13 mouse cellular contexts compared by ENCODE assay signal in genomic region chr6:116649811-116650210, GRCm38 (mm10). TPM values are rescaled to one million over a fixed set of nuclear protein-coding genes. Genes with fewer than 3 reads are reported as not detected.
A peak's percentile ranks its signal among the peaks of the same experiment; 100 is the strongest.
DNase-seq lines count a peak whose midpoint lies in the region; ATAC-seq and TF ChIP-seq lines count a peak whose summit lies in the region.
"Had no signal": no experiment of that assay in that cellular context is flagged by ENCODE, and none has a peak within 500 bp of the region (broad histone marks: within the 10 kb centered on the region; RNA-seq: fewer than 3 reads in every experiment).

No protein-coding gene starts in this region.

- 0 out of 2 replicates have a peak overlapping the region, but pooled peaks have one; percentile 66 for H3K9ac ChIP-seq in heart, embryonic 14.5 days (ENCODE audit: low read length)
- no peak overlapping the region for H3K9ac ChIP-seq in midbrain, embryonic 11.5 days (ENCODE audit: low read length)
- H3K9ac ChIP-seq in liver, postnatal 0 days (replicated peaks): 0 out of 2 replicates have a peak overlapping the region, but pooled peaks have one; percentile 26
- no peak overlapping the region for H3K9ac ChIP-seq in stomach, postnatal 0 days (ENCODE audit: low read length)
- H3K9ac ChIP-seq: embryonic facial prominence, embryonic 12.5 days; liver, embryonic 14.5 days; neural tube, embryonic 15.5 days had no signal

- TF ChIP-seq EP300 in liver, postnatal 0 days (IDR thresholded peaks at IDR 0.05; ENCODE audit: low read depth): no peak
- TF ChIP-seq EP300 in stomach, postnatal 0 days (optimal IDR thresholded peaks at IDR 0.05): no peak

- H3K9me3 ChIP-seq in heart, embryonic 14.5 days (ENCODE audit: control insufficient read depth, low read length): no peaks in the 10 kb centered on the region
- no peaks in the 10 kb centered on the region for H3K9me3 ChIP-seq in midbrain, embryonic 11.5 days (ENCODE audit: control insufficient read depth, low read length)
- no peaks in the 10 kb centered on the region for H3K9me3 ChIP-seq in midbrain, embryonic 10.5 days (replicated peaks)
- no peaks in the 10 kb centered on the region for H3K9me3 ChIP-seq in liver, postnatal 0 days (ENCODE audit: low read length)
- no peaks in the 10 kb centered on the region for H3K9me3 ChIP-seq in stomach, postnatal 0 days (ENCODE audit: control insufficient read depth, low read length)
- H3K9me3 ChIP-seq: embryonic facial prominence, embryonic 12.5 days; forebrain, embryonic 10.5 days; hindbrain, embryonic 10.5 days; neural tube, embryonic 15.5 days had no signal

- ATAC-seq in heart, embryonic 14.5 days (ENCODE audit: insufficient number of reproducible peaks, insufficient read depth, low FRiP score, low read depth): no peak
- ATAC-seq in midbrain, embryonic 11.5 days (ENCODE audit: low FRiP score): no peak
- no peak for ATAC-seq in liver, postnatal 0 days
- peak; percentile 70 for ATAC-seq in stomach, postnatal 0 days (ENCODE audit: low FRiP score, low TSS enrichment)

- peak overlapping the region; percentile 75 to 82 for H3K27ac ChIP-seq in heart, embryonic 14.5 days (replicated peaks in 1 of 2; ENCODE audit: control insufficient read depth in 1 of 2, insufficient read depth in 1 of 2, low read depth in 2 of 2, low read length in 2 of 2)
- no peak overlapping the region for H3K27ac ChIP-seq in midbrain, embryonic 11.5 days (ENCODE audit: low read depth, low read length)
- no peak overlapping the region for H3K27ac ChIP-seq in midbrain, embryonic 10.5 days (replicated peaks)
- peak overlapping the region; percentile 95 for H3K27ac ChIP-seq in liver, postnatal 0 days (ENCODE audit: low read depth)
- H3K27ac ChIP-seq in stomach, postnatal 0 days (replicated peaks): peak overlapping the region; percentile 87
- H3K27ac ChIP-seq in cerebellum, adult 2 months (ENCODE audit: insufficient read depth, low read length): no peak overlapping the region
- H3K27ac ChIP-seq: embryonic facial prominence, embryonic 12.5 days; forebrain, embryonic 10.5 days; liver, embryonic 14.5 days; neural tube, embryonic 15.5 days had no signal

- TF ChIP-seq CTCF in liver, postnatal 0 days (IDR thresholded peaks at IDR 0.05; ENCODE audit: low read depth): no peak
- TF ChIP-seq CTCF in stomach, postnatal 0 days (IDR thresholded peaks at IDR 0.05; ENCODE audit: low read depth): no peak
- no peak for TF ChIP-seq CTCF in cerebellum, adult 2 months (IDR thresholded peaks at IDR 0.05; ENCODE audit: borderline replicate concordance, insufficient read depth, low read depth, low read length)

- no peak overlapping the region for H3K4me3 ChIP-seq in heart, embryonic 14.5 days (ENCODE audit: control insufficient read depth in 1 of 2, insufficient read depth in 1 of 2, low read depth in 1 of 2, low read length in 2 of 2)
- no peak overlapping the region for H3K4me3 ChIP-seq in midbrain, embryonic 11.5 days (ENCODE audit: low read depth, low read length)
- no peak overlapping the region for H3K4me3 ChIP-seq in midbrain, embryonic 10.5 days
- H3K4me3 ChIP-seq in liver, postnatal 0 days (ENCODE audit: low read depth, low read length): no peak overlapping the region
- no peak overlapping the region for H3K4me3 ChIP-seq in stomach, postnatal 0 days (ENCODE audit: low read depth, low read length)
- H3K4me3 ChIP-seq in cerebellum, adult 2 months (replicated peaks; ENCODE audit: insufficient read depth, low read depth, low read length): no peak overlapping the region
- H3K4me3 ChIP-seq: embryonic facial prominence, embryonic 12.5 days; forebrain, embryonic 10.5 days; hindbrain, embryonic 10.5 days; neural tube, embryonic 15.5 days had no signal

- TF ChIP-seq POLR2A in cerebellum, adult 2 months (IDR thresholded peaks at IDR 0.05; ENCODE audit: borderline replicate concordance, insufficient read depth, low read length): no peak

- 67% methylated on average over 7 of the region's 7 CpGs for WGBS in heart, embryonic 14.5 days
- 94% methylated on average over 7 of the region's 7 CpGs for WGBS in midbrain, embryonic 11.5 days
- WGBS in midbrain, embryonic 10.5 days: 92% methylated on average over 7 of the region's 7 CpGs
- 45% methylated on average over 7 of the region's 7 CpGs for WGBS in liver, postnatal 0 days (ENCODE audit: insufficient replicate concordance)
- WGBS in stomach, postnatal 0 days: 51% methylated on average over 7 of the region's 7 CpGs
- WGBS in cerebellum, adult 2 months: 91% methylated on average over 7 of the region's 7 CpGs

- intact Hi-C loops in heart, postnatal 14 days (cut with DNase I): loop anchor here (5.0 kb wide), 2 partner anchors 33 to 1177 kb away; no protein-coding TSS in a partner anchor

- H3K36me3 ChIP-seq in heart, embryonic 14.5 days (ENCODE audit: control insufficient read depth, insufficient read depth, low read length): peaks cover 11% of the 10 kb centered on the region
- H3K36me3 ChIP-seq in midbrain, embryonic 11.5 days (ENCODE audit: control insufficient read depth, insufficient read depth, low read length): no peaks in the 10 kb centered on the region
- peaks cover 20% of the 10 kb centered on the region for H3K36me3 ChIP-seq in midbrain, embryonic 10.5 days
- H3K36me3 ChIP-seq in liver, postnatal 0 days (replicated peaks; ENCODE audit: insufficient read depth, low read length): no peaks in the 10 kb centered on the region; the same call in 1 of the 2 replicates
- no peaks in the 10 kb centered on the region for H3K36me3 ChIP-seq in stomach, postnatal 0 days (ENCODE audit: control insufficient read depth, insufficient read depth, low read length)
- H3K36me3 ChIP-seq: embryonic facial prominence, embryonic 12.5 days; forebrain, embryonic 10.5 days; neural tube, embryonic 15.5 days had no signal

- H3K27me3 ChIP-seq in heart, embryonic 14.5 days (ENCODE audit: control insufficient read depth, insufficient read depth, low read length): no peaks in the 10 kb centered on the region
- H3K27me3 ChIP-seq in midbrain, embryonic 11.5 days (ENCODE audit: control insufficient read depth, insufficient read depth, low read length): no peaks in the 10 kb centered on the region
- no peaks in the 10 kb centered on the region for H3K27me3 ChIP-seq in midbrain, embryonic 10.5 days (ENCODE audit: low read depth, poor library complexity, severe bottlenecking)
- H3K27me3 ChIP-seq in liver, postnatal 0 days (ENCODE audit: insufficient read depth, low read length): no peaks in the 10 kb centered on the region
- H3K27me3 ChIP-seq in stomach, postnatal 0 days (ENCODE audit: control insufficient read depth, insufficient read depth, low read length): no peaks in the 10 kb centered on the region
- H3K27me3 ChIP-seq in cerebellum, adult 2 months (ENCODE audit: control insufficient read depth, insufficient read depth, low read length): no peaks in the 10 kb centered on the region
- H3K27me3 ChIP-seq: embryonic facial prominence, embryonic 12.5 days; neural tube, embryonic 15.5 days had no signal

- H3K4me1 ChIP-seq in heart, embryonic 14.5 days (ENCODE audit: control insufficient read depth in 2 of 2, insufficient read depth in 2 of 2, low read length in 2 of 2): peaks cover 24 to 31% of the 10 kb centered on the region in 2 experiments
- no peaks in the 10 kb centered on the region for H3K4me1 ChIP-seq in midbrain, embryonic 11.5 days (ENCODE audit: control insufficient read depth, insufficient read depth, low read length)
- no peaks in the 10 kb centered on the region for H3K4me1 ChIP-seq in midbrain, embryonic 10.5 days
- peaks cover 14% of the 10 kb centered on the region for H3K4me1 ChIP-seq in liver, postnatal 0 days (ENCODE audit: insufficient read depth)
- peaks cover 2% of the 10 kb centered on the region; the same call in 1 of the 2 replicates for H3K4me1 ChIP-seq in stomach, postnatal 0 days (replicated peaks; ENCODE audit: control insufficient read depth, insufficient read depth)
- H3K4me1 ChIP-seq in cerebellum, adult 2 months (ENCODE audit: control insufficient read depth, insufficient read depth, low read length): peaks cover 12% of the 10 kb centered on the region
- H3K4me1 ChIP-seq: forebrain, embryonic 10.5 days; neural tube, embryonic 15.5 days had no signal

- H3K4me2 ChIP-seq in heart, embryonic 14.5 days (ENCODE audit: low read length): no peak overlapping the region
- no peak overlapping the region for H3K4me2 ChIP-seq in midbrain, embryonic 11.5 days
- H3K4me2 ChIP-seq in liver, postnatal 0 days (ENCODE audit: low read depth, low read length): no peak overlapping the region
- no peak overlapping the region for H3K4me2 ChIP-seq in stomach, postnatal 0 days (replicated peaks; ENCODE audit: low read depth)
- H3K4me2 ChIP-seq: neural tube, embryonic 15.5 days had no signal

- DNase-seq in heart, postnatal 14 days: no peak
- peak; percentile 33 for DNase-seq in midbrain, embryonic 11.5 days (ENCODE audit: low spot score, missing footprints)
- DNase-seq in midbrain, embryonic 10.5 days (ENCODE audit: low spot score): no peak
- DNase-seq in liver, postnatal 0 days: no peak
- peak; percentile 56 for DNase-seq in stomach, postnatal 0 days (ENCODE audit: low spot score)
- no peak for DNase-seq in cerebellum, adult 2 months
- DNase-seq: cerebellum, adult 9-10 months had no signal

RNA-seq across cellular contexts. Expression of gene Depp1, which starts 0.6 kb away (rescaled TPM):
- polyA plus RNA-seq in heart, embryonic 14.5 days (2014; fragmentation: Nextera tagmentation; extraction: Ambion mirVana): 40.6 and 45.7 TPM in 2 replicates
- total RNA-seq in heart, postnatal 14 days (2021): 100 to 1,000 TPM in 1 of 2 experiments, 10 to 100 TPM in 1; 99.4 to 129 TPM
- 6.5 and 6.8 TPM in 2 replicates for polyA plus RNA-seq in midbrain, embryonic 11.5 days (2014; fragmentation: Nextera tagmentation; extraction: Ambion mirVana)
- 8.6 and 9.2 TPM in 2 replicates for polyA plus RNA-seq in midbrain, embryonic 10.5 days (2016; fragmentation: Nextera tagmentation; extraction: Ambion mirVana)
- 103 and 122 TPM in 2 replicates for polyA plus RNA-seq in liver, postnatal 0 days (2015; fragmentation: Nextera tagmentation; extraction: Ambion mirVana)
- polyA plus RNA-seq in stomach, postnatal 0 days (2015; fragmentation: Nextera tagmentation; extraction: Ambion mirVana): 31.6 and 37.0 TPM in 2 replicates
- polyA plus RNA-seq in cerebellum, adult 2 months (2012; rRNA removed): 0.84 and 1.00 TPM in 2 replicates

RNA-seq across cellular contexts. Expression of gene Zfp422, which starts 21.0 kb away (rescaled TPM):
- polyA plus RNA-seq in heart, embryonic 14.5 days (2014; fragmentation: Nextera tagmentation; extraction: Ambion mirVana): 83.6 and 86.5 TPM in 2 replicates
- total RNA-seq in heart, postnatal 14 days (2021): 10 to 100 TPM; 28.9 to 29.5 TPM
- polyA plus RNA-seq in midbrain, embryonic 11.5 days (2014; fragmentation: Nextera tagmentation; extraction: Ambion mirVana): 369 and 397 TPM in 2 replicates
- polyA plus RNA-seq in midbrain, embryonic 10.5 days (2016; fragmentation: Nextera tagmentation; extraction: Ambion mirVana): 308 and 322 TPM in 2 replicates
- 26.2 and 26.7 TPM in 2 replicates for polyA plus RNA-seq in liver, postnatal 0 days (2015; fragmentation: Nextera tagmentation; extraction: Ambion mirVana)
- polyA plus RNA-seq in stomach, postnatal 0 days (2015; fragmentation: Nextera tagmentation; extraction: Ambion mirVana): 52.4 and 54.4 TPM in 2 replicates
- polyA plus RNA-seq in cerebellum, adult 2 months (2012; rRNA removed): 32.4 and 34.2 TPM in 2 replicates

RNA-seq across cellular contexts. Expression of gene Rassf4, which starts 23.9 kb away (rescaled TPM):
- polyA plus RNA-seq in heart, embryonic 14.5 days (2014; fragmentation: Nextera tagmentation; extraction: Ambion mirVana): 8.0 and 9.4 TPM in 2 replicates
- 1 to 10 TPM; 7.7 TPM for total RNA-seq in heart, postnatal 14 days (2021)
- polyA plus RNA-seq in midbrain, embryonic 11.5 days (2014; fragmentation: Nextera tagmentation; extraction: Ambion mirVana): 41.2 and 42.6 TPM in 2 replicates
- polyA plus RNA-seq in midbrain, embryonic 10.5 days (2016; fragmentation: Nextera tagmentation; extraction: Ambion mirVana): 35.0 and 35.7 TPM in 2 replicates
- 7.2 and 9.6 TPM in 2 replicates for polyA plus RNA-seq in liver, postnatal 0 days (2015; fragmentation: Nextera tagmentation; extraction: Ambion mirVana)
- 4.1 and 5.6 TPM in 2 replicates for polyA plus RNA-seq in stomach, postnatal 0 days (2015; fragmentation: Nextera tagmentation; extraction: Ambion mirVana)
- 10.3 and 12.9 TPM in 2 replicates for polyA plus RNA-seq in cerebellum, adult 2 months (2012; rRNA removed)

Comparison
In these comparisons a context has a peak if more than half of its experiments do, and no peak if none do; other contexts are left out.
1. DNase-seq: peak in midbrain, embryonic 11.5 days (single experiment) and stomach, postnatal 0 days (single experiment); none in heart, postnatal 14 days (0 of 2), midbrain, embryonic 10.5 days (single experiment), liver, postnatal 0 days (single experiment) and cerebellum, adult 2 months (0 of 2).
2. H3K27ac ChIP-seq: peak in heart, embryonic 14.5 days (2 of 2), liver, postnatal 0 days (single experiment) and stomach, postnatal 0 days (single experiment); none in midbrain, embryonic 11.5 days (single experiment), midbrain, embryonic 10.5 days (single experiment) and cerebellum, adult 2 months (single experiment).
3. H3K9ac ChIP-seq: peak in heart, embryonic 14.5 days (single experiment) and liver, postnatal 0 days (single experiment); none in midbrain, embryonic 11.5 days (single experiment) and stomach, postnatal 0 days (single experiment).